Mouse (Mus musculus) right cerebral cortex, postnatal 14 days (tissue): ENCODE data around the gene Rab1a.
"Not testable (repeated sequence)": the region's sequence is repeated elsewhere in the genome, so short reads cannot be mapped to it uniquely, and the experiment has no call there.

Experiments
- DNase-seq: peaks from one replicate; pipeline ENCODE4 v3.0.0; 2022

Rab1a gene

GRCm38 (mm10) chr11:20200713-20201575 lies at the start of gene Rab1a:
Gene Rab1a (plus strand): TSS chr11:20201432.
- peak; percentile 100 for DNase-seq

- DNase-seq = no peak
These were observed 48.9 kb upstream of the Rab1a start for GRCm38 (mm10) chr11:20152107-20152901.

GRCm38 (mm10) chr11:20153542-20153941 lies 47.7 kb upstream of the Rab1a start:
- not testable (repeated sequence) for DNase-seq

GRCm38 (mm10) chr11:20158879-20159278 lies 42.4 kb upstream of the Rab1a start:
- DNase-seq = no peak

- DNase-seq = no peak
These were observed 36.0 kb upstream of the Rab1a start for GRCm38 (mm10) chr11:20164979-20165867.

- DNase-seq = no peak
These were observed 35.2 kb upstream of the Rab1a start for GRCm38 (mm10) chr11:20165991-20166390.

GRCm38 (mm10) chr11:20166476-20166875 lies 34.8 kb upstream of the Rab1a start:
- DNase-seq = not testable (repeated sequence)

GRCm38 (mm10) chr11:20168972-20169371 lies 32.3 kb upstream of the Rab1a start:
- no peak for DNase-seq

- no peak for DNase-seq
These were observed 14.0 kb upstream of the Rab1a start for GRCm38 (mm10) chr11:20187271-20187670.

GRCm38 (mm10) chr11:20193100-20193736 lies 8.0 kb upstream of the Rab1a start:
- DNase-seq = no peak

GRCm38 (mm10) chr11:20201661-20202101 lies 449 bp downstream of the Rab1a start:
- DNase-seq = peak; percentile 55

GRCm38 (mm10) chr11:20202299-20203011 lies 1.2 kb downstream of the Rab1a start:
- no peak for DNase-seq

GRCm38 (mm10) chr11:20204321-20204720 lies 3.1 kb downstream of the Rab1a start:
- DNase-seq = no peak

- DNase-seq = no peak
These were observed 3.7 kb downstream of the Rab1a start for GRCm38 (mm10) chr11:20204870-20205446.

- no peak for DNase-seq
These were observed 4.3 kb downstream of the Rab1a start for GRCm38 (mm10) chr11:20205538-20205937.

GRCm38 (mm10) chr11:20206626-20207223 lies 5.5 kb downstream of the Rab1a start:
- no peak for DNase-seq

GRCm38 (mm10) chr11:20207589-20207988 lies 6.4 kb downstream of the Rab1a start:
- DNase-seq = no peak

- no peak for DNase-seq
These were observed 10.6 kb downstream of the Rab1a start for GRCm38 (mm10) chr11:20211838-20212237.

GRCm38 (mm10) chr11:20214779-20215178 lies 13.5 kb downstream of the Rab1a start:
- DNase-seq = no peak

GRCm38 (mm10) chr11:20216415-20216814 lies 15.2 kb downstream of the Rab1a start:
- no peak for DNase-seq

GRCm38 (mm10) chr11:20217227-20217626 lies 16.0 kb downstream of the Rab1a start:
- DNase-seq = no peak
